Mouse (Mus musculus) stomach, postnatal 0 days (tissue): Measurements from ENCODE around the gene Rita1.

Experiments used
- CTCF ChIP-seq: IDR thresholded peaks from 2 replicates; pipeline ENCODE4 v1.5.1; 2016; ENCODE audit warnings: antibody characterized with exemption, low read depth, mild to moderate bottlenecking, moderate library complexity
- EP300 ChIP-seq: optimal IDR thresholded peaks from 2 replicates; pipeline ENCODE3; 2016; ENCODE audit warnings: antibody characterized with exemption

DNA sequence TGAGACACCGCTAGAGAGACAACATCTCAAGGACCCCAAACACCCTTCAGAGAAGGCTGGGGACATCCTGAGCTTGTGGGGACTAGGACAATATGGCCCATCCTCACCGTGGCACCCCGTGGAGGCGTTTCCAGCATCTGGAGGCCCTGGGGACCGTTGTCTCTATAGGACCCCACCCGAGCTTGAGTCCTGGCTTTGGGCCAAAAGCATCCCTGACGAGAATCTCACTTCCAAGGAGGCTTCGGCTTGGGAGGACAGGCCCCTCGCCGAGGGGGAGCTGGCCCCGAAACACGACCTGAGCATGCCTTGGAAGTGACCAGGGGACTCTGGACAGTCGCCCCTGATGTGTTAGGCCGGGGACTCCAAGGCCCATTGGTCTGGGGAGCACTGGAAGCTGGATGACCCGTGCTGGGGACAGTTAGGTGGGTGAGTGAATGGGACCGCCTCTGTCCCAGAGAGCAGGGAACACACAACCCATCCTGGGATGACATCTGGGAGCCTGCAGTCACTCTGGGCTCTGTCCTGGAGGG is 3.1 kb downstream of the Rita1 start:
- TF ChIP-seq EP300 (no peak), CTCF (no peak)
